Mouse (Mus musculus): ENCODE measurements at regions not wholly inside any gene's neighbourhood (a gene's known extent, or its start where the extent isn't known, plus 50 kb on each side); places are given as distances from the start of the nearest gene placed in this dataset.

GRCm38 (mm10) chr7:111301791-111302488 lies 219.1 kb upstream of the Eif4g2 start:
- TF ChIP-seq CTCF (IDR thresholded peaks at IDR 0.05; ENCODE audit: insufficient read depth, low read length) = no peak
- TF ChIP-seq POLR2A (IDR thresholded peaks at IDR 0.05; ENCODE audit: borderline replicate concordance, extremely low read depth, low read depth, low read length) = no peak
